Mouse (Mus musculus) embryonic facial prominence, embryonic 10.5 days (tissue): ENCODE data around the gene 2210408I21Rik. TPM values are rescaled to one million over a fixed set of nuclear protein-coding genes. Genes with fewer than 3 reads are reported as not detected.
A peak's percentile ranks its signal among the peaks of the same experiment; 100 is the strongest.

Experiments used
- DNase-seq: peaks from one replicate; pipeline ENCODE4 v3.0.0-alpha.2; 2017; ENCODE audit warnings: low spot score
- H3K27ac ChIP-seq: fragments of 300-500 bp; sonication (generic); replicated peaks from 2 replicates; pipeline ENCODE4 v1.5.1; 2016; ENCODE audit warnings: mild to moderate bottlenecking
- H3K27me3 ChIP-seq: fragments of 300-500 bp; sonication (generic); replicated peaks from 2 replicates; pipeline ENCODE4 v1.6.1; 2016; ENCODE audit warnings: low read depth, mild to moderate bottlenecking; ENCODE audit not compliant: poor library complexity, severe bottlenecking
- H3K36me3 ChIP-seq: fragments of 300-500 bp; sonication (generic); replicated peaks from 2 replicates; pipeline ENCODE4 v1.6.1; 2016; ENCODE audit warnings: mild to moderate bottlenecking, moderate library complexity
- H3K4me1 ChIP-seq: fragments of 300-500 bp; sonication (generic); 2 replicates; pipeline ENCODE4 v1.6.1; 2016
- H3K4me3 ChIP-seq: fragments of 300-500 bp; sonication (generic); 2 replicates; pipeline ENCODE4 v1.5.1; 2016; ENCODE audit warnings: mild to moderate bottlenecking, moderate library complexity
- H3K9me3 ChIP-seq: fragments of 300-500 bp; sonication (generic); 2 replicates; pipeline ENCODE4 v1.6.1; 2016; ENCODE audit warnings: mild to moderate bottlenecking
- WGBS: fragments of 180-500 bp; shearing (Covaris S2); methylation state at CpG from one replicate; pipeline ENCODE4 v1.1.7; 2016; 5-methylcytosine and 5-hydroxymethylcytosine counted together
- polyA plus RNA-seq: library from polyadenylated mRNA; unstranded; fragments of >200 nt; fragmentation: Nextera tagmentation; extraction: Ambion mirVana; gene quantifications from 2 replicates; pipeline ENCODE4 v1.2.1, GENCODE M21; 2016

Gene 2210408I21Rik
- polyA plus RNA-seq, 1 experiment from 2014 or later: 11.7 TPM

DNA sequence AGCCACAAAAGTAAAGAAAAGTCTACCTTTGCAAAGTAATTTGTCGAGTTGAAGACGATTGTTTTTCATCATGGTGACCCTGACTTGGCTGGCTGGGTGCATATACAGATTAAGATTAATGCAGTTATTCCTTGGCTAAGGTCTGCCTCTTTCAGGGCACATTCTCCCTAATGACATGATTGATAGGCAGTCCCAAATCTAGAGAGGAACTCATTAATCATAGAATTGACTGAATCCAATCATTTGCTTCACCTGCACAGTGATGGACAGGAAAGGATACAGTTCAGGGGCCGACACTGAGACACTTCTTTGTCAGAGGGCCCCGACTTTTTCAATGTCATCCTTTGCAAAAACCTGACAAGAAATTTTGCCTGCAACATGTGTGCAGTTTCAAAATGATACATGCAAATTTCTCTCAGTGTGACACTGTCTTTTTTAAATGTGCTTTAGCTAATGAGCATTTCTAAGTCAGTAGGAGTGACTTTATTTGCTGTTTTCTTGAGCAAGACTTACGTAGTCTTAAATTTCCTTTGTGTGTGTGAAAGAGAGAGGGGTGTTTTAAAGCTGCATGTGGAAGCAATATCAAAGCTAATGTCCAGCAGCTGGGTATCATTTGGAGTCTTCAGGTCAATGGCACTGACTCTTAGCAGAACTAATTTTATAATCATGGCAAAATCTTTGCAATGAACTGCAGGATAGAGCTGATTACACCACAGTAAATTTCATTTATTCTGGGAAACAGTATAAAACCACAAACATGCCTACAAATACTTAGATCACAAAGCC is 191.0 kb downstream of the 2210408I21Rik start:
- Histone ChIP-seq H3K4me3 (no peak overlapping the region), H3K4me1 (peaks cover 37% of the 10 kb centered on the region), H3K27me3 (no peaks in the 10 kb centered on the region), H3K27ac (peak overlapping the region; percentile 74), H3K36me3 (no peaks in the 10 kb centered on the region), H3K9me3 (no peaks in the 10 kb centered on the region)
- 43% methylated on average over 5 of the region's 5 CpGs for WGBS
- DNase-seq: peak; percentile 38

DNA sequence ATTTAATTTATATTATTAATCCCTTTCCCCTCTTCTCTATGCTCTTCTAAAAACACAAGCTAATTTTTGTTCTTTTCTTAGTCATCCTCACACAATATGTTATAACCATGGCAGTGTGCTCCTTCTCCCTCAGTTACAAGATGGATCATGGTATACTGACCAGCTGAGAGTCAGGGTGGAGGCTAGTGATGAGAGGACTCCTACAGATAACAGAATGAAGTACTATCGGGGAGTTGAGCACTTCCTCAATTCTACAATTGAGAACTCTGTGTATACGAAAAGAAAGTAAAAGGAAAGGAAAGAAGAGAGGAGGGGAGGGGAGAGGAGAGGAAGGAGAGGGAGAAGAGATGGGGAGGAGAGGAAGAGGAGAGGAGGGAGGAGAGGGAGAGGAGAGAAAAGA is 206.8 kb downstream of the 2210408I21Rik start:
- Histone ChIP-seq H3K4me1 (no peaks in the 10 kb centered on the region), H3K27ac (no peak overlapping the region), H3K9me3 (no peaks in the 10 kb centered on the region), H3K27me3 (no peaks in the 10 kb centered on the region), H3K4me3 (no peak overlapping the region), H3K36me3 (no peaks in the 10 kb centered on the region)
- WGBS: 85% methylated on average over 2 of the region's 2 CpGs
- no peak for DNase-seq

DNA sequence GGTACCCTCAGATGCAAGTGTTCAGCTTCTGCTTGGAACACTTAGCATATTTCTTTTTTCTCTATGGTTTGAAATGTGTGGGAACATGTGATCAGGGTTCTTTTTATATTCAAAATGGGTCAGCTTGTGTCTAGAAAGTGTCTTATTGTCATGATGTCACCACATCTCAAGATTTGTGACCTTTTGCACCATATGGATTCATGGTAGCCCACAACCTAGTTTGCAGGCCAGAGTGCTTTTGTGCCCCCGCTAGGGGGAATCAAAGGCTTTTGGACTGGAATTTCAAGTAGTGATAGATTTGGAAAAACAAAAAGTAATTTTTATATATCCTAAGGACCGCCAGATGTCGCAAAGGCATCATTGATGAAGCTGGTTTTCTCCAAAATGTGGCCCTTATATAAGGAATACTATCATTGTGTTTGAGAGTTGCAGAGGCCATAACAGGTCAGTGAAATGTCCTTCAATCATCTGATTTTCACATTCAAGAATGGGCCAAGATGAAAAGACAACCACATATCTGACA is 250.2 kb downstream of the 2210408I21Rik start:
- no peaks in the 10 kb centered on the region for H3K36me3 ChIP-seq
- no peak overlapping the region for H3K4me3 ChIP-seq
- no peak overlapping the region for H3K27ac ChIP-seq
- 85% methylated on average over 3 of the region's 3 CpGs for WGBS
- H3K27me3 ChIP-seq: no peaks in the 10 kb centered on the region
- H3K9me3 ChIP-seq: no peaks in the 10 kb centered on the region
- no peaks in the 10 kb centered on the region for H3K4me1 ChIP-seq
- DNase-seq: no peak

DNA sequence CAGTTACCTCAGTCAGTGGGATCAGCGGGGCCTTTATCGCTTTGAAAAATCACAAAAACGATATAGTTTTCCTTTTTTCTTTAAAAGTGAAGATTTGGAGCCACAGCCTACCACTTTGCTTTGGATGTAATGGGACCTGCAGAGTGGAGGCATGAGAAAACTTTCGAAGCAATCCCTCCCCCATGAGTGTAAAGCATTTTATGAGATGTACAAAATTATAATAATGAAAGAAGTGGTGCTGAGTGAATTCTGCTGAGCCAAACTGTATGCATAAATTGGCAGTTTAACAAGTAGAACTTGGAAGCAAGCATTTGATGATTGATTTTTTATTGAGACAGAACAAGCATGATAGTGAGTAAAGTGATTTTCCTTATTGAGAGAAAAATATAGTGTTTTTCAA is 250.7 kb downstream of the 2210408I21Rik start:
- Histone ChIP-seq H3K27ac (no peak overlapping the region), H3K4me1 (no peaks in the 10 kb centered on the region), H3K4me3 (no peak overlapping the region), H3K36me3 (no peaks in the 10 kb centered on the region), H3K27me3 (no peaks in the 10 kb centered on the region), H3K9me3 (no peaks in the 10 kb centered on the region)
- 85% methylated on average over 4 of the region's 4 CpGs for WGBS
- DNase-seq: no peak

DNA sequence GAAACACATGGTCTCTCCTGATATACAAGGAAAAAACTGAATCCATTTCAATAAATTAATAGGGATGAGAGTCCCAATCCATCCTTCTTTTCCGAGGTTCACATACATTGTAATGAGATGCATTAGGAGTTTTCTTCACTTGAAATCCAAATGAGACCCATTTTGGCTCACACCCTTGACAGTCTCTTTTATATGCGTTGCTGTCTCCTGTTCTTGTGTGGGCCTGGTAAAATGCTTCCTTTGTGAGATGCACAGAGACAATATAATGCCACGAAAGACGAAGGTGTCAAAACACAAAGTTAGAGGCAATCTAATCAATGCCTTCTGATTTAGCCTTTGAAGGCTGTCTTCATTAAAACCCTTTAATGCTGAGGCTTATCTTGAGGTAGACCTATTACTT is 252.8 kb downstream of the 2210408I21Rik start:
- 76% methylated on average over 4 of the region's 4 CpGs for WGBS
- Histone ChIP-seq H3K4me3 (no peak overlapping the region), H3K4me1 (no peaks in the 10 kb centered on the region), H3K27ac (no peak overlapping the region), H3K27me3 (no peaks in the 10 kb centered on the region), H3K9me3 (no peaks in the 10 kb centered on the region), H3K36me3 (no peaks in the 10 kb centered on the region)
- DNase-seq: no peak

DNA sequence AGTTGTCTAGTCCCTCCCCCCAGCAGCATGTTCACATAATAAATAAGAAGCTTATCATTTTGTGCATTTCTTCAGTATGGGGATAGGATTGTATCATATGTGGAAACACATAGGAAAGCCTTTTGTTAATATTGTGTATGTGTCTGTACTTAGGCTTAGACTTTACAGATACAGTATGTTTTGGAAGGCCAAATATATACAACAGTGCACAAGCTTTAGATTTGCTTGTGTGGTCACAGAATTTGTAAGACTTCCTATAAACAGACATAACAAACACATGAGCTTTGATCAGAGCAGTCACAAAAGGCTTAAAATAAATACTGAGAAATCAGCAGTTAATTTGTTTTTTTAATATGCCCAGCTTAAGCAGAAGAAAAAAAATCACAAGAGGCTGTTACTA is 253.9 kb downstream of the 2210408I21Rik start:
- no peak for DNase-seq
- H3K4me1 ChIP-seq: no peaks in the 10 kb centered on the region
- no peaks in the 10 kb centered on the region for H3K27me3 ChIP-seq
- no peak overlapping the region for H3K27ac ChIP-seq
- H3K9me3 ChIP-seq: no peaks in the 10 kb centered on the region
- H3K4me3 ChIP-seq: no peak overlapping the region
- H3K36me3 ChIP-seq: no peaks in the 10 kb centered on the region

DNA sequence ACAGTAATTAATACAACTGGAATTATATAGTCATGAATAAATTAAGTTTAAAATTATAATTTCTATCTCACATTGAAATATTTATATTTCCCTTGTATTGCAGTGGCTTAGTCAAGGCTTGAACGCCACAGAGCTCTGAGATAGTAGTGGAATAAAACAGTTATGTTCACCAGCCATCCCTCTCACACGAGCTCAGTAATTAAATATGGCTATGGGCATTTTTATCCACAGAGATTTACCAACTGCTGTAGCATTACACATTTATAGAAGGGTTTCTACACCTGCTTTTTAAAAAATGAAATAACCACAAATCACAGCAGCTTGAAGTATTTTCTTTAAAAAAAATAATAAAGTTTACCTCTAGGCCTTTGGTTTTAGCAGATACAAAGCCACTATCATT is 261.0 kb downstream of the 2210408I21Rik start:
- Histone ChIP-seq H3K4me3 (no peak overlapping the region), H3K9me3 (no peaks in the 10 kb centered on the region), H3K4me1 (no peaks in the 10 kb centered on the region), H3K27ac (no peak overlapping the region), H3K27me3 (no peaks in the 10 kb centered on the region), H3K36me3 (no peaks in the 10 kb centered on the region)
- DNase-seq: no peak
- 83% methylated on average over 2 of the region's 2 CpGs for WGBS

DNA sequence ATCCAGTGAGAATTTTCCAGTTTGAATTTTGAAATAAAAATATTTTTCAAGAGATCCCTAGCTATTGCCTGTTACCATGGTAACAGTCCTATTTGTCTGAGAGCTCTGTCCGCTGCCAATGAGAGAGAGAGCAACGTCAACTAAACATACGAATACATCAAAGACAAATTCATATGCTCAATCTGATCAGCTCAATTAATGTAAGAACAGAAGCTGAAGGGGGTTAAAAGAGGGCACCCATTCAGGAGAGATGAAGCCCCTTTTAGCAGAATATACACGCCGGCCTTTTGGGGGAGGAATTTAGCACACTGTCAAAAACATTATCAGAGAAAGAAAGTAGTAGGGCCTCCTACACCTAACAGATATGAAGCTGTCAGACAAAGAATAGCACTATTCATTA is 261.6 kb downstream of the 2210408I21Rik start:
- no peak overlapping the region for H3K27ac ChIP-seq
- no peak for DNase-seq
- no peaks in the 10 kb centered on the region for H3K9me3 ChIP-seq
- no peak overlapping the region for H3K4me3 ChIP-seq
- H3K36me3 ChIP-seq: no peaks in the 10 kb centered on the region
- H3K4me1 ChIP-seq: no peaks in the 10 kb centered on the region
- WGBS: 72% methylated on average over 5 of the region's 5 CpGs
- no peaks in the 10 kb centered on the region for H3K27me3 ChIP-seq

DNA sequence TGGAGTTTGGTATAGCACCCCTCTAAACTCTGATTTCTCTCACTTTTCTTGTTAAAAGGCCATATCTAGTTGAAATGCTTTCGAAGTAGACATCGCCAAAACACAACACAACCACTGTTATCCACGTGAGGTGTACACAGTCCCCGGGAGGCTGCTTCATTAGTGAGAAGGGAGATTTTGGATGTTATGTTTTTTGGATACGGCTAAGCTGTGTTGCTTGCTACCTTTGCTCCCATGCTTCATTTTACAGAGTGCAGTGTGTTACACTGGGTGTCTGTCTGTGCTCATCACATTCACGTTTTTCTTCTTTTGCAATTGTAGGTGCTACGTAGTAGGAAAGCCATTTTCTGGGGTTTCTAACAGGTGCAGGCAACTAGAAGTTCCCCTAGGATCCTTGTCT is 262.3 kb downstream of the 2210408I21Rik start:
- Histone ChIP-seq H3K27me3 (no peaks in the 10 kb centered on the region), H3K9me3 (no peaks in the 10 kb centered on the region), H3K4me1 (no peaks in the 10 kb centered on the region), H3K36me3 (no peaks in the 10 kb centered on the region), H3K4me3 (no peak overlapping the region), H3K27ac (no peak overlapping the region)
- WGBS: 89% methylated on average over 7 of the region's 7 CpGs
- no peak for DNase-seq

DNA sequence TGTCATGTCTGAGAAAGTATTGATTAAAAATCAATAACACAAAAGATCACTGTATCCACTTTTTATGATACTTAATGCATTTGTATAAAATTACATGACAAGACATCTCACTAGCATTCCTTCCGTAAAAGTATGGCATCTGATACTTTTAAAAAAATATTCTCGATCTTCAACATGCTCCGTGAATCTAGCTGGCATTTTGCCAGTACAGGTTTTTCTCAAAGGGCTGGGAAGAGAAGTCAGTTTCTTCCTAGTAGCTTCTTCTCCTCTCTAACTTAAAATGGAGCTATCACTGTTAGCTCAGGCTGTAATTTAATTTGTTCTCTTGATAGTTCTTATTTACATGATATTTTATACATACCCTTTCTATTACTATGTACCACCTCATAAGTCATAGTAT is 263.1 kb downstream of the 2210408I21Rik start:
- no peak overlapping the region for H3K27ac ChIP-seq
- WGBS: 87% methylated on average over 3 of the region's 3 CpGs

DNA sequence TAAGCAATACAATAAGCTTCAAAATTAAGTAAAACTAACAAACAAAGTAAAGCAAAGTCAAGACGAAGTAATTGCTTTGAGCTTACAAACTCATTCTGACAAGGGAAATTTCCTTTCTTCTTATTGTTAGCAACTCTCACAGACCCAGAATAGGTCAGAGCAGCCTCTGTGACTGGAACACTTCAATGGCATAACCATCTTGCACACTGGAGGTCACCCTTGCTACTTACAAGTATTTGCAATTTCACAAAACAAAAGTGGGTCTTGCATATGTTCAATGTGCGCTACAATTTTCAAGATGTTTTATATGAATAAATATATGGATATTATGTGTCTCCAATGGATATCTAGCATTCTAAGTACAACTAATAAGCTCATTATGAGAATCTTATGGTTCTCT is 265.4 kb downstream of the 2210408I21Rik start:
- Histone ChIP-seq H3K27ac (no peak overlapping the region), H3K9me3 (no peaks in the 10 kb centered on the region), H3K4me1 (no peaks in the 10 kb centered on the region), H3K4me3 (no peak overlapping the region), H3K36me3 (no peaks in the 10 kb centered on the region), H3K27me3 (no peaks in the 10 kb centered on the region)
- no peak for DNase-seq
- 64% methylated on average over 2 of the region's 2 CpGs for WGBS

More for the DNA sequence above, 263.1 kb downstream of the 2210408I21Rik start:
- DNase-seq: no peak
- H3K4me3 ChIP-seq: no peak overlapping the region
- H3K9me3 ChIP-seq: no peaks in the 10 kb centered on the region
- H3K4me1 ChIP-seq: no peaks in the 10 kb centered on the region
- H3K27me3 ChIP-seq: no peaks in the 10 kb centered on the region
- no peaks in the 10 kb centered on the region for H3K36me3 ChIP-seq

DNA sequence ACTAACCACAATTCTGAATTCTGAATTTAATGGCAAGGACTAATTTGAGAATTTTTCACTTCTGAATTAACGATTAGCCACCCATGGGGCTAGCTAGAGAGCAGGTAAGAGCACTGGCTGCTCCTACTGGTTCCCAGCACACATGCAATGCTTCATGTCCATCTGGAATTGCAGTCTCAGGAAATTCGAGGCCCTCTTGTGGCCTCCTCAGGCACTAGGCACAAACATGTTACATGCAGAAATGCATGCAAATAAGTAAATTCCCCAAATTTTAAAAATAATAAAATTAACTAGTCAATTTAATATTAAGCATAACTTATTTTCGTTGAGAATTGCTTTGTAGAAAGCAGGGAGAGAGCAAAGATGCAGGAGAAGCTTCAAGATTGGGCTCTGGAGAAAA is 273.2 kb downstream of the 2210408I21Rik start:
- H3K36me3 ChIP-seq: no peaks in the 10 kb centered on the region
- H3K4me3 ChIP-seq: no peak overlapping the region
- H3K27me3 ChIP-seq: no peaks in the 10 kb centered on the region
- DNase-seq: no peak
- H3K4me1 ChIP-seq: peaks cover 12% of the 10 kb centered on the region
- no peak overlapping the region for H3K27ac ChIP-seq
- 73% methylated on average over 3 of the region's 3 CpGs for WGBS
- no peaks in the 10 kb centered on the region for H3K9me3 ChIP-seq

DNA sequence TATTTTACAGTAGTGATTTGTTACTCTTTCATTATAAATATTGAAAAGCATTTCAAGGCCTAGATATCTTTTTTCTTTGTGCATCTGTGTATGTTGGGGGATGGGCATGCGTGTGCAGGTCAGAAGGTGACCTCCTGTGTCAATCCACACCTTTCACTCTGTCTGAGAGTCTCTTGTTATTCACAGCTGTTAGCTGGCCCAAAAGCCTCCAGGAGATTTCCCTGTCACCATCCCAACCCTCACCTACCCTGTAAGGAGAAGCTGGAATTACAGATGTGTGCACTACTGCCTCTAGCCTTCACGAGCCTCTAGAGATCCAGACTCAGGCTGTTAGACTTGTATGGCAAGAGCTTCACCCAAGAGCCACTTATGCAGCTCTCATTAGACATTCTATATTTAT is 274.5 kb downstream of the 2210408I21Rik start:
- H3K9me3 ChIP-seq: no peaks in the 10 kb centered on the region
- peak; percentile 25 for DNase-seq
- H3K27ac ChIP-seq: no peak overlapping the region
- no peaks in the 10 kb centered on the region for H3K36me3 ChIP-seq
- WGBS: 47% methylated on average over 2 of the region's 2 CpGs
- no peak overlapping the region for H3K4me3 ChIP-seq
- peaks cover 12% of the 10 kb centered on the region for H3K4me1 ChIP-seq
- no peaks in the 10 kb centered on the region for H3K27me3 ChIP-seq
